Mouse (Mus musculus) adrenal gland, adult 18-20 months (tissue): ENCODE data around the gene Gm9913. TPM values are rescaled to one million over a fixed set of nuclear protein-coding genes. Genes with fewer than 3 reads are reported as not detected.

Experiments
- DNase-seq, 2 experiments: peaks; one replicate each; pipeline ENCODE4 v3.0.0; 2021 to 2022; ENCODE audit warnings: low spot score in 2 of 2
- long read RNA-seq, 2 experiments: library from polyadenylated mRNA; stranded (forward); transcript quantifications; one replicate each; pipeline ENCODE4 v2.0.0; 2021
- total RNA-seq, 2 experiments: library from RNA; stranded (reverse); gene quantifications; 1 replicate in 1 of 2; 2 replicates in 1 of 2; pipeline ENCODE4 v1.2.3; 2021

Gene Gm9913
- total RNA-seq, result under 1 TPM in 1 of 2 experiments, not detected in 1; 0.16 TPM
- long read RNA-seq, experiment 1, result 0 reads
- long read RNA-seq, experiment 2, result 0 reads

GRCm38 (mm10) chr2:125505006-125505745, at the start of gene Gm9913:
Gm9913 (plus strand) TSS chr2:125505089.
- DNase-seq, result peak; percentile 20 to 25

- DNase-seq, result no peak
Measured at GRCm38 (mm10) chr2:125456059-125456789, 48.7 kb upstream of the Gm9913 start.

DNA sequence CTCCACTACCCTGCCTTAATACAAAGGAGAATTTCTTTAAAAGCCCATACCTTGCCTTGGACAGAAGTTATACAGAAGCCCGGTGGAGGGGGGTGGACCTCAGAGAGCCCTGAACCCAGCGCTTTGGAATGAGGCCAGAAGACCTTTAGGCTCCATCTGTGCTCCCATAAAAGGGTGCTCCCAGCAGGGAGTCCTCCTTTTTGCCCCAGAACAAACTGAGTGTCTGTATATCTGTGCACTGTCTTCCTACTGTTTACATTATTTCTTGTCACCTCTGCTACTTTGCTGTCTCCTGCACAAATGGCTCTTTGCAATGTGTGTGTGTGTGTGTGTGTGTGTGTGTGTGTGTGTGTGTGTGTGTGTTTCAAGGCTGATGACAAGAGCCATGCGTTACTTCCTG, 45.8 kb upstream of the Gm9913 start:
- no peak for DNase-seq

GRCm38 (mm10) chr2:125464036-125464435, 40.9 kb upstream of the Gm9913 start:
- no peak for DNase-seq

DNA sequence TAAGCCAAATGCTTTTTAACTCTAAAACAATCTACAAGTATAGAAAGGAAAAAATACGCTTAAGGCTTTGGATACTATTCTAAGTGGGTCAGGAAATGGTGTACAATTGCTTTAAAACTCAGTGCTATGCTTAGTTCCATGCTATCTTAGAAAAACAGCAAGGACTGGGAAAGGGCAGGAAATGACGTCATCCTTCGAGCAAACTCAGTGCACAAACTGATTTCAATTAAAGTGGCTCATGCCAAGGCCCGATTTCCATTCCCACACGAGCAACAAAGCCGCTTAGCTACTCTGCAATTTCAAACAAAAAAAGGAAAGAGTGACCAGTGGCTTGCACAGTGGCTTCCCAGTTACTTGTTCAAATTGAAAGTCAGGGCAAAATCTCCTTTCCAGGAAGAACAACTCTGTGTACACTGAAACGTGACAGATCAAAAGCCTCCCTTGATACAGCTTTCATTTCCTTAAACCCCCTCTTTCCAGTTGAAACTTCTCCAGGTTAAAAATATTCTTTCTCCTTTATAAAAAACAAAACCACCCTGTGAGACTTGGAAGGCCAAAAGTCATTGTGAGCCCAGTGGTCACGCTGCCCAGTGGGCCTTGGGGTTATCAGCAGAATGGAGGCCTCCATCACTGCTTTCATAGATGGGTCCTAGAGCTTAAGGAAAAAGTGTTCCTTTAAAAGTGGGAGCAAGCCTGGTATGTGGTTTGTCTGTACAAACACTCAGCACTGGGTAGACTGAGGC, 34.2 kb upstream of the Gm9913 start:
- no peak for DNase-seq

DNA sequence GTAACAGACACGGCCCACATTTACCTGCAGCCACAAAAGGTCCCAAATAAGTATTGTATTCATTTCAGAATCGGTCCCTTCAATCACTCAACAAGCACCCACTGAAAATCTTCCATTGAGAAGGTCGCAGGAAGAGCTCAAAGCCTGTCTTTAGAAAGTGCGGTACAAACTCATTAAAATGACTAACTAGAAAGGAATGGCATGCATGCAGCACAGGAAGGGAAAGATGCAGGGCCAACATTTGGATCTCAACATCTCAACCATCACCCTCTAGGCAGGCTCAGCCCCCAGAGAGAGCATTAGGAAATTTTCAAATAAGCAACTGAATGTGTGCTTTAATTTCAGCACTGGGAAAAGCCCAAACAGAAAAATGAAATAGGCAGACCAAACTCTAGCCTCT, 33.2 kb upstream of the Gm9913 start:
- DNase-seq, result no peak

DNA sequence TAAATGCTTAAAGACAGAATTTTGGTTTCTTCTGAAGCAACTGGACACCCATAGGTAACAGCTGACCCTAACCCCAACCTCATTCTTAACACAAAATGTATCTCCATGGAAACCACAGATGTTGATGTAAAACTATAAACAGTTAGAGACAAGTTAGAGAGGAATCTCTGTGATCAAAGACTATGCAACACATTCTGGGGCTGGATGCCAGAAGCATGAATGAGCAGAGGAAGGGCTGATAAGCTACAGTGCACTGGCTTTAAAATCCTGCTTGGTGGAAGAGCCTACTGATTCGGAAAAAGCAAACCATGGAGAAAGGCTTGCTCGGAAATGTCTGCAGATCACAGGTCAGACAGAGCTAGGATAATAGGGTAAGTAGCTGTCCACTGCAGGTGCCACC, 31.7 kb upstream of the Gm9913 start:
- no peak for DNase-seq

- DNase-seq, result no peak
Measured at GRCm38 (mm10) chr2:125474690-125475089, 30.2 kb upstream of the Gm9913 start.

DNA sequence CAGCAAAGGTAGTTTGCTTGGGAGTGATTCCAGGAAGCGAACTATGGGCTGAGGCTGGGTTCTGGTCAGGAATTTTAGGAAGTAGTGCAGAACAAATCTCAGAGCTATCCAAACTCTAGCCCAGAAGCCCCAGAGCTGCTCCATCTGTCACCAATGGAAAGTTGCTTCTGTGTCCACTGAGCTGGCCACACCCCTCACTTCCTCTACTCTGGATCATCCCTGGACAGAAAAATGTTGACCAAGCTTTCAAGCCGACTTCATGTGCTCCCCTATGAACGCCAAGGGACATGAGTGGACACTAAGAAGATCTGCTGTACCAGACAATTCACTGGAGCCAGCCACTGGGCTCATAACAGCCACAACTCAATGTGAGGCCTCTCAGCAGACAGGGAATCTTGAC, 28.7 kb upstream of the Gm9913 start:
- DNase-seq, result no peak

- no peak for DNase-seq
Measured at GRCm38 (mm10) chr2:125477367-125477766, 27.5 kb upstream of the Gm9913 start.

DNA sequence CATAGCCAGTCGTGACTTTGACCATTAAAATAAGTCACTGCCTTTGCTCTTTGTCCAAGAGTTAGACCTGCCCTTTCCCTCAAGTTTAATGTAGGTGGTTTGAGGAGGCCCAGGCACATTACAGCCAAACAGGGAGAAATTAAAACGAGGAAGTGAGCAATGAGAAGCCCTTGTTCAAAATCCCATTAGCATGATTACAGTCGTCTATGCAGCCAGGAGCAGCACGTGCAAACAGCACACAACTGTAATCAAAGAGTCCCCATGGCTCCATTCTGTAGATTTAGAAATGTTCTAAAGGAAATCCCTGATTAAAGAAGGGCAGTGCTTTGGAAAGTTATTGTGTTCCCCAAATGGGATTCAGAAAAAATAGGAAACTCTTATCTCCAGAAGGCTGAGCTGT, 26.2 kb upstream of the Gm9913 start:
- no peak for DNase-seq

DNA sequence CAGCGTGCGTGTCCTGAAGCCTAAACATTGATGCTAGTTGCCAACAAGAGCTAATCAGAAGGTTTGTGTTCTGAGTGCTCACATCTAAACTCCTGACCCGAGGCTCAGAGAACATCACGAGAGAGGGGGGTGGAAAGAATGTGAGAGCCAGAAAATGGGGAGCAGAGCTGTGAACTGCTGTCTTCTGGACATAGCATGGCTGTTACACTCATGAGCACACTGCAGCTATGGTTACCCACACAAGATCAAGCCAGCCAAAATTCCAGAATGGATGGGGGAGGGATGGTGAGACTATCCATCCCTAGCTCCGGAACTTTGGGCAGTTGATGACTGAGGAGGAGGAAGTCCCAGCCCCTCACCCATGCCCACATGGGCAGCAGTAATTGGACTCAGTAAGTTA, 24.8 kb upstream of the Gm9913 start:
- no peak for DNase-seq

DNA sequence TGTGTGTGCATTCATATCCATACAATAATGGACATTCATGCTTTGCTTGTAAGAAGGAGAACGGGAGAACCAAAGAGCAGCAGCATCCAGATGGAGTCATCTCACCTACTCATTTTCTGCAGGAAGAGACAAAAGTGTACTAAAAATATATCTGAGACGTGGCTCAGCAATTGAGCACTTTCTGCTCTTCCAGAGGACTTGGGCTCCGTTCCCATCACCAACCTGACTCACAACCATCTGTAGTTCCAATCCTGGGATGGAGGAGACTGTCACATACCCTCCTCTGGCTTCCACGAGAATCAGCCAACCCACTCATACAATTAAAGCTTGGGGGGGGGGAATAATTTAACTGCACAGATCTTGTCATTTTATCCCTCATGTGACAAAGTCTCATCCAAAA, 23.8 kb upstream of the Gm9913 start:
- no peak for DNase-seq

GRCm38 (mm10) chr2:125481531-125482317, 23.2 kb upstream of the Gm9913 start:
- DNase-seq, result no peak

- no peak for DNase-seq
Measured at GRCm38 (mm10) chr2:125484164-125484563, 20.7 kb upstream of the Gm9913 start.

- DNase-seq, result no peak
Measured at GRCm38 (mm10) chr2:125484910-125485309, 20.0 kb upstream of the Gm9913 start.

- no peak for DNase-seq
Measured at GRCm38 (mm10) chr2:125489979-125490378, 14.9 kb upstream of the Gm9913 start.

DNA sequence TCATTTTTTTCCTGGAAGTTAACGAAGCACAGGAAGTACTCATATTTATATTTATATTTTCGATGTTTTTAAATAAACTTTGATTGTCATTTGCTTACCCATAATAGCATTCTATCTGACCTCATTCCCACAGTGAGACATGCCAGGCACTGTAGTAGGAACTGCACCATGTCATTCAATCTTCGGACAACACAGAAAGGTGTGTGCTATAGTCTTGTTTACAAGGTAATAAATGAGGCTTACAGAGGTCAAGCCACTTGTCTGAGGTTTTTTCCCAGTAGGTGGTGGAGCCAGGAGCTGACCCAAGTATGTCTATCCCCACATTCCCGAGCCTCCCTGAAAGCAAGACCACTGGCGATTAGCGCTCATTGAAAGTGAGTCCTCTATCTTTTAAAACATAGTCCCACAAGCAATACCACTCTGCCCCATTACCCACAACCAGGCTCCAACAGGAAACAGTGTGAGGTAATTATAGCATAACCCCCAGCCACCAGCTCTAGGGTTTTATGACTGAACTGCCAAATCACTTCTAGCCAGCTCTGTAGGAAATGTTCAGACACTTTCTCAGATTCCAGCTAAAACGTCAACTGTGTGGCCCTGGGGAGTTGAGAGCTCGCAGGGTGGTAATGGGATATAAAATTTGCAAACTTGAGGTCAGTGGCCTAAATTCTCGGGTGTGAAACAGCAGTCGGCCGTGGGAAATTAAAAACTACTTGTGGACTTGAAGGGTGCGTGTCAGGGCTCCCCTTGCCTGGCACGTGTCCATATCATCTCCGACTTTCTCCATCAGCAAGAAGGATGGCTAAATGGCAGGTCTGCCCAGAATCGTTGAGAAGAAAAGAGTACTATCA, 12.6 kb upstream of the Gm9913 start:
- DNase-seq, result no peak

- no peak for DNase-seq
Measured at GRCm38 (mm10) chr2:125494291-125494690, 10.6 kb upstream of the Gm9913 start.
